Mouse (Mus musculus) heart, embryonic 14.5 days (tissue): ENCODE data around the gene Opcml. TPM values are rescaled to one million over a fixed set of nuclear protein-coding genes. Genes with fewer than 3 reads are reported as not detected.

ENCODE experiments used
- ATAC-seq: fragments of 200-750 bp; cut with Nextera tagmentation; 2 replicates; pipeline ENCODE4 v1.8.0; 2017; ENCODE audit warnings: low read depth, moderate TSS enrichment; ENCODE audit not compliant: insufficient number of reproducible peaks, insufficient read depth, low FRiP score
- H3K27ac ChIP-seq, 2 experiments: fragments of 200-500 bp in 1 of 2; fragments of 300-500 bp in 1 of 2; sonication (generic) in 1 of 2; replicated peaks in 1 of 2; 2 replicates each; pipeline ENCODE4 v1.5.1; 2012 to 2014; ENCODE audit warnings: low read depth in 2 of 2, low read length in 2 of 2, control low read depth in 1 of 2, mild to moderate bottlenecking in 1 of 2, mixed read lengths in 1 of 2; ENCODE audit not compliant: control insufficient read depth in 1 of 2, insufficient read depth in 1 of 2
- H3K27me3 ChIP-seq: fragments of 300-500 bp; sonication (generic); 2 replicates; pipeline ENCODE4 v1.6.1; 2014; ENCODE audit warnings: mild to moderate bottlenecking, low read length, control low read depth; ENCODE audit not compliant: control insufficient read depth, insufficient read depth
- H3K36me3 ChIP-seq: fragments of 300-500 bp; sonication (generic); 2 replicates; pipeline ENCODE4 v1.6.1; 2014; ENCODE audit warnings: mild to moderate bottlenecking, control low read depth, low read length, mixed read lengths; ENCODE audit not compliant: control insufficient read depth, insufficient read depth
- H3K4me1 ChIP-seq, 2 experiments: fragments of 200-500 bp in 1 of 2; fragments of 300-500 bp in 1 of 2; sonication (generic) in 1 of 2; 2 replicates each; pipeline ENCODE4 v1.6.1; 2012 to 2014; ENCODE audit warnings: low read length in 2 of 2, control low read depth in 1 of 2, mixed read lengths in 1 of 2; ENCODE audit not compliant: control insufficient read depth in 2 of 2, insufficient read depth in 2 of 2
- H3K4me2 ChIP-seq: fragments of 300-500 bp; sonication (generic); 2 replicates; pipeline ENCODE4 v1.6.1; 2014; ENCODE audit warnings: mild to moderate bottlenecking, low read length
- H3K4me3 ChIP-seq, 2 experiments: fragments of 200-500 bp in 1 of 2; fragments of 300-500 bp in 1 of 2; sonication (generic) in 1 of 2; 2 replicates each; pipeline ENCODE4 v1.5.1; 2012 to 2014; ENCODE audit warnings: low read length in 2 of 2, mild to moderate bottlenecking in 2 of 2, control low read depth in 1 of 2, low read depth in 1 of 2, moderate library complexity in 1 of 2; ENCODE audit not compliant: control insufficient read depth in 1 of 2, insufficient read depth in 1 of 2
- H3K9ac ChIP-seq: fragments of 300-500 bp; sonication (generic); 2 replicates; pipeline ENCODE4 v1.6.1; 2014; ENCODE audit warnings: mild to moderate bottlenecking, low read length
- H3K9me3 ChIP-seq: fragments of 300-500 bp; sonication (generic); 2 replicates; pipeline ENCODE4 v1.6.1; 2016; ENCODE audit warnings: low read length, control low read depth; ENCODE audit not compliant: control insufficient read depth
- WGBS: fragments of 180-500 bp; shearing (Covaris S2); extraction: QIAGEN DNeasy Blood & Tissue Kit; methylation state at CpG from one replicate; pipeline ENCODE4 v1.1.7; 2014; 5-methylcytosine and 5-hydroxymethylcytosine counted together
- polyA plus RNA-seq: library from polyadenylated mRNA; unstranded; fragments of >200 nt; fragmentation: Nextera tagmentation; extraction: Ambion mirVana; gene quantifications from 2 replicates; pipeline ENCODE4 v1.2.1, GENCODE M21; 2014

Opcml gene
- polyA plus RNA-seq, 1 experiment from 2014 or later, result 1.6 TPM

- Histone ChIP-seq H3K4me3 (no peak overlapping the region), H3K36me3 (no peaks in the 10 kb centered on the region), H3K4me2 (no peak overlapping the region), H3K27me3 (no peaks in the 10 kb centered on the region), H3K4me1 (no peaks in the 10 kb centered on the region), H3K9ac (no peak overlapping the region), H3K9me3 (no peaks in the 10 kb centered on the region), H3K27ac (no peak overlapping the region)
- ATAC-seq, result no peak
- WGBS, result 31% methylated on average over 1 of the region's 1 CpGs
These were observed 8.6 kb upstream of the Opcml start for GRCm38 (mm10) chr9:27781994-27782337.

DNA sequence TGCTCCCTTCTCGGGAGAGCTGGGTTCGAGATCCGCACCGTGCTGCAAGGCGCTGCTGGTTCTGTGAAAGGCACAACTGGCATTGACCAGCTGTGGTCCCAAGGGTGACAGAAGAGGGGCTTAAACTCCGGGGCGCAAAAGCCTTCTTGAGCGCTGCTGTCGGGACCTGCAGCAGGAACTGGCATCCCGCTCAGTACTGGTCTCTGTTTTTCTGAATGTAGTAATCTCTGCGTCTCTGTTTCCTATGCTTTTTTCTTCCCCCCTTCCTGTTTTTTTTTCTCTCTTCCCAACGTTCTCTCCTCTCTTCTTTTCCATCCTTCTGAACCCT is 1.0 kb downstream of the Opcml start:
- H3K9ac ChIP-seq, result no peak overlapping the region

DNA sequence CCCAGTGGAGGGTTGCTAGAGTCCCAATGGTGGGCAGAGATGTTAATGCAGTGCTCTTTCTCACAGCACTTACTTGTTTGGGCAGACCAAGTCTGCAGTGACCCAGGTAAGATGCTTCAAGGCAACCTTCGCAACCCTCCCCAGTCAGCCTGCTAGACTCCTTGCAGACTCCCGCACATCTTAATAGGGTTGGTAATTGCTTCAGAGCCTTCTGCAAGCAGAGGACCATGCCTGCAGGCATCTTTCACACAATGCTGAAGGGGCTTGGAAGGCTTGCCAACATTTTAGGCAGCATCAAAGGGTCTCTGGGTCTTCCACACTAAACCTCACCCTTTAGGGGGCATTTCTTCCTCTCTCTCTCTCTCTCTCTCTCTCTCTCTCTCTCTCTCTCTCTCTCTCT is 1.7 kb downstream of the Opcml start:
- Histone ChIP-seq H3K4me2 (no peak overlapping the region), H3K9ac (no peak overlapping the region), H3K4me3 (no peak overlapping the region), H3K9me3 (no peaks in the 10 kb centered on the region), H3K4me1 (0 out of 4 replicates have a peak, but pooled peaks cover 0 to 3% of the 10 kb centered on the region in 2 experiments), H3K27me3 (peaks cover 29% of the 10 kb centered on the region), H3K27ac (no peak overlapping the region), H3K36me3 (no peaks in the 10 kb centered on the region)
- no peak for ATAC-seq
- WGBS, result 39% methylated on average over 2 of the region's 2 CpGs

More for the DNA sequence above, 1.0 kb downstream of the Opcml start:
- H3K27me3 ChIP-seq, result peaks cover 29% of the 10 kb centered on the region
- WGBS, result 6% methylated on average over 12 of the region's 12 CpGs
- H3K4me1 ChIP-seq, result 0 out of 4 replicates have a peak, but pooled peaks cover 0 to 3% of the 10 kb centered on the region in 2 experiments
- no peaks in the 10 kb centered on the region for H3K36me3 ChIP-seq
- H3K4me2 ChIP-seq, result peak overlapping the region; percentile 72
- peak overlapping the region; percentile 29 to 40 for H3K4me3 ChIP-seq
- ATAC-seq, result no peak
- H3K27ac ChIP-seq, result no peak overlapping the region
- no peaks in the 10 kb centered on the region for H3K9me3 ChIP-seq

DNA sequence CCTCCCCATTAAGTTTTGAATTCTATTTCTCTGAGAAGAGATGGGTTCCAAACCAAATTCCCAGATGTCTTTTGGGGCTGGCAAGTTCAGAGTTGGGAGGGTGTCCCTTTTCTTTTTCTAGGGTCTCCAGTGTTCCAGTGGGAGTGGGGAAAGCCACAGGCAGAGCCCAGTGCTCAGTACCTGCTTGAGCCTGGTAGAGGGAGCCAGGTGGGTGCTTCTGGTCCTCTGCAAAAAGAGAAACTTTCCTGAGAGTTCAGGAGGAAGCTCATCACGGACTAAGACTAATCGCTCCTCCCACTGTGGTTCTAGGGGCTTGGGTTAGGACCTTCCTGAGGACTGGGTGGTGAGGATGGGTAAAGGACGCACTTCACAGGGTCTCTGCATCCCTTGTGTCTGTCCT is 2.4 kb downstream of the Opcml start:
- WGBS, result 55% methylated on average over 3 of the region's 3 CpGs
- H3K36me3 ChIP-seq, result no peaks in the 10 kb centered on the region
- H3K9ac ChIP-seq, result no peak overlapping the region
- H3K4me3 ChIP-seq, result no peak overlapping the region
- H3K4me2 ChIP-seq, result no peak overlapping the region
- no peaks in the 10 kb centered on the region for H3K9me3 ChIP-seq
- H3K27me3 ChIP-seq, result peaks cover 29% of the 10 kb centered on the region
- ATAC-seq, result no peak
- no peak overlapping the region for H3K27ac ChIP-seq
- H3K4me1 ChIP-seq, result 0 out of 4 replicates have a peak, but pooled peaks cover 0 to 3% of the 10 kb centered on the region in 2 experiments

- Histone ChIP-seq H3K36me3 (no peaks in the 10 kb centered on the region), H3K9me3 (0 out of 2 replicates have a peak, but pooled peaks cover 4% of the 10 kb centered on the region), H3K27me3 (peaks cover 16% of the 10 kb centered on the region), H3K9ac (no peak overlapping the region), H3K4me1 (no peaks in the 10 kb centered on the region), H3K4me3 (no peak overlapping the region), H3K27ac (no peak overlapping the region), H3K4me2 (no peak overlapping the region)
- WGBS, result 88% methylated on average over 1 of the region's 1 CpGs
- ATAC-seq, result no peak
These were observed 6.0 kb downstream of the Opcml start for GRCm38 (mm10) chr9:27796535-27796934.

DNA sequence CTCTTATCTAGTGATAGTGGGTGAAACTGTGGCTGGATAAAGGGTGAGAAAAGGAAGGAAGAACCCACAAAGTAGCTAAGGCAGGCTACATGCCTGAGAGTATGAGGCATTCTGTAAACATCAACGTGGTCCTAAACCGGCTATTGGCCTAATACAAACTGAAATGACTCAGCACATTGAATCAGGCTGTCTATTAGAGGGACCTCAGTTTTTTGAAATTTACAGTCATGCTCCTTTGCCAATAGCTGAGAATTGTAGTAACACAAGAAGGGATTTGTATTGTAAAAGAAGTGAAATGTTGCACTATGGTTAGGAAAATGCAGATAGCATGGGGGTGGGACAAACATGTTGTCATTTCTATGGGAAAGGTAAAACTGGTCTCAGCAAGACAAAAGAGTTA is 10.4 kb downstream of the Opcml start:
- Histone ChIP-seq H3K4me2 (no peak overlapping the region), H3K36me3 (no peaks in the 10 kb centered on the region), H3K9me3 (0 out of 2 replicates have a peak, but pooled peaks cover 4% of the 10 kb centered on the region), H3K4me3 (no peak overlapping the region), H3K4me1 (no peaks in the 10 kb centered on the region), H3K27ac (no peak overlapping the region), H3K27me3 (no peaks in the 10 kb centered on the region), H3K9ac (no peak overlapping the region)
- no peak for ATAC-seq
- 80% methylated on average over 2 of the region's 2 CpGs for WGBS

DNA sequence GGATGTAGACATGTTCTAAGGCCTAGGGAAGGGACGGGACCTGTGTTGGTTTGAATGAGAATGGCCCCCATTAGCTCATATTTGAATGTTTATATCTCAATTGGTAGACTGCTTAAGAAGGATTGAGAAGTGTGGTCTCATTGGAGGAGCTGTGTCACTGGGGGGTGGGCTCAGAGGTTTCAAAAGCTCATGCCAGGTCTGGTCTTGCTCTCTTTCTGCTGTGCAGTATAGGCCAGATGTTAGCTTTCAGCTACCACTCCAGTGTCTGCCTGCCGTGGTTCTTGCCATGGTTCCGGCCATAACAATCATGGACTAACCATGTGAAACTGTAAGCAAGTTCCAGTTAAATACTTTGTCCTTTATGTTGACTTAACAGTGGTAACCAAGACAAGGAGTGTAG is 11.2 kb downstream of the Opcml start:
- no peaks in the 10 kb centered on the region for H3K4me1 ChIP-seq
- H3K27me3 ChIP-seq, result no peaks in the 10 kb centered on the region
- no peak overlapping the region for H3K4me3 ChIP-seq
- no peaks in the 10 kb centered on the region for H3K36me3 ChIP-seq
- 89% methylated on average over 3 of the region's 3 CpGs for WGBS
- H3K9me3 ChIP-seq, result 0 out of 2 replicates have a peak, but pooled peaks cover 4% of the 10 kb centered on the region
- no peak overlapping the region for H3K4me2 ChIP-seq
- no peak overlapping the region for H3K27ac ChIP-seq
- no peak overlapping the region for H3K9ac ChIP-seq
- ATAC-seq, result no peak

DNA sequence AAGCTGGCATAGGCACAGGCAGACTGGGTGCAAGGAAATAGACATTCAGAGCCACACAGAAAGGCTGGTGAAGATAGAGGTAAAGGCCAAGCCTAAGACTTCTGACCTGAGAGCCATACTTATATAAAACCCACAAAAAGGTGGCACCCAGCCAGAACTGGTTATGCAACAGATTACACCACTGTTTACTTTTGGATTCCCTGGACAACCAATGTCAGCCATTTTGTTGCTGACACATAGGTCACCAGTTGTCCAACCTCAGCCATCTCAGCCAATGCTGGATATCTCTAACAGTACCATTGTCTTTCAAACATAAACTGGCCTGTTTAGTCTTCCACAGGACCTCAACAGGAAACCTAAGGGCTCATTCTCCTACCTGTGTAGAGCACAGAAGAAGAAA is 11.8 kb downstream of the Opcml start:
- H3K4me1 ChIP-seq, result no peaks in the 10 kb centered on the region

More for the DNA sequence above, 11.8 kb downstream of the Opcml start:
- no peak for ATAC-seq
- 0 out of 2 replicates have a peak, but pooled peaks cover 4% of the 10 kb centered on the region for H3K9me3 ChIP-seq
- H3K27me3 ChIP-seq, result no peaks in the 10 kb centered on the region
- H3K27ac ChIP-seq, result no peak overlapping the region
- H3K4me3 ChIP-seq, result no peak overlapping the region
- H3K9ac ChIP-seq, result no peak overlapping the region
- no peaks in the 10 kb centered on the region for H3K36me3 ChIP-seq
- no peak overlapping the region for H3K4me2 ChIP-seq
